Mouse (Mus musculus) forebrain, embryonic 10.5 days (tissue): Measurements from ENCODE around the gene Tgfbr3l. TPM values are rescaled to one million over a fixed set of nuclear protein-coding genes. Genes with fewer than 3 reads are reported as not detected.

ENCODE experiments used
- DNase-seq: peaks from one replicate; pipeline ENCODE4 v3.0.0-alpha.2; 2017; ENCODE audit warnings: low spot score; ENCODE audit errors: extremely low spot score
- H3K27ac ChIP-seq: fragments of 300-500 bp; sonication (generic); 2 replicates; pipeline ENCODE4 v1.5.1; 2016; ENCODE audit warnings: mild to moderate bottlenecking
- H3K27me3 ChIP-seq: fragments of 300-500 bp; sonication (generic); 2 replicates; pipeline ENCODE4 v1.6.1; 2016; ENCODE audit warnings: mild to moderate bottlenecking; ENCODE audit not compliant: poor library complexity, severe bottlenecking
- H3K36me3 ChIP-seq: fragments of 300-500 bp; sonication (generic); replicated peaks from 2 replicates; pipeline ENCODE4 v1.6.1; 2016; ENCODE audit warnings: mild to moderate bottlenecking, moderate library complexity
- H3K4me1 ChIP-seq: fragments of 300-500 bp; sonication (generic); 2 replicates; pipeline ENCODE4 v1.6.1; 2016
- H3K4me3 ChIP-seq: fragments of 300-500 bp; sonication (generic); 2 replicates; pipeline ENCODE4 v1.5.1; 2016; ENCODE audit warnings: mild to moderate bottlenecking, moderate library complexity
- H3K9me3 ChIP-seq: fragments of 300-500 bp; sonication (generic); 2 replicates; pipeline ENCODE4 v1.6.1; 2016; ENCODE audit warnings: mild to moderate bottlenecking, moderate library complexity
- WGBS: fragments of 180-500 bp; shearing (Covaris S2); methylation state at CpG from one replicate; pipeline ENCODE4 v1.1.7; 2016; 5-methylcytosine and 5-hydroxymethylcytosine counted together
- polyA plus RNA-seq: library from polyadenylated mRNA; unstranded; fragments of >200 nt; fragmentation: Nextera tagmentation; extraction: Ambion mirVana; gene quantifications from 2 replicates; pipeline ENCODE4 v1.2.1, GENCODE M21; 2016

Tgfbr3l gene
- polyA plus RNA-seq, 1 experiment from 2014 or later = 4.1 TPM

- under 1% methylated on average over 32 of the region's 32 CpGs for WGBS
- H3K27me3 ChIP-seq = no peaks in the 10 kb centered on the region
- peak overlapping the region; percentile 98 for H3K27ac ChIP-seq
- peaks cover 45% of the 10 kb centered on the region for H3K4me1 ChIP-seq
- no peaks in the 10 kb centered on the region for H3K9me3 ChIP-seq
- DNase-seq = no peak
- peak overlapping the region; percentile 93 for H3K4me3 ChIP-seq
- H3K36me3 ChIP-seq = peaks cover 82% of the 10 kb centered on the region
These were observed 10.7 kb downstream of the Tgfbr3l start for GRCm38 (mm10) chr8:4258678-4259077.

GRCm38 (mm10) chr8:4259125-4259804, 11.3 kb downstream of the Tgfbr3l start, which contains the start of gene Ctxn1:
Gene Ctxn1, minus strand, starts transcription at chr8:4259274.
- Histone ChIP-seq H3K4me1 (peaks cover 39% of the 10 kb centered on the region), H3K4me3 (peak within 1 kb of the TSS; percentile 93), H3K36me3 (peaks cover 86% of the 10 kb centered on the region), H3K9me3 (no peaks in the 10 kb centered on the region), H3K27me3 (no peaks in the 10 kb centered on the region), H3K27ac (peak within 1 kb of the TSS; percentile 98)
- DNase-seq = peak; percentile 96
- WGBS = 6% methylated on average over 30 of the region's 33 CpGs

- H3K4me1 ChIP-seq = peaks cover 36% of the 10 kb centered on the region
- DNase-seq = no peak
- WGBS = 91% methylated on average over 4 of the region's 4 CpGs
- no peaks in the 10 kb centered on the region for H3K9me3 ChIP-seq
- peak overlapping the region; percentile 98 for H3K27ac ChIP-seq
- H3K36me3 ChIP-seq = peaks cover 86% of the 10 kb centered on the region
- H3K4me3 ChIP-seq = peak overlapping the region; percentile 93
- H3K27me3 ChIP-seq = no peaks in the 10 kb centered on the region
These were observed 11.8 kb downstream of the Tgfbr3l start for GRCm38 (mm10) chr8:4259805-4260170.

GRCm38 (mm10) chr8:4263105-4263791, 15.2 kb downstream of the Tgfbr3l start:
- Histone ChIP-seq H3K4me3 (no peak overlapping the region), H3K36me3 (peaks cover 89% of the 10 kb centered on the region), H3K9me3 (no peaks in the 10 kb centered on the region), H3K27me3 (no peaks in the 10 kb centered on the region), H3K4me1 (peaks cover 18% of the 10 kb centered on the region), H3K27ac (no peak overlapping the region)
- no peak for DNase-seq
- WGBS = 90% methylated on average over 8 of the region's 8 CpGs

GRCm38 (mm10) chr8:4265160-4265914, 17.3 kb downstream of the Tgfbr3l start:
- Histone ChIP-seq H3K36me3 (peaks cover 100% of the 10 kb centered on the region), H3K4me3 (no peak overlapping the region), H3K4me1 (no peaks in the 10 kb centered on the region), H3K27me3 (no peaks in the 10 kb centered on the region), H3K9me3 (no peaks in the 10 kb centered on the region), H3K27ac (no peak overlapping the region)
- DNase-seq = no peak
- WGBS = 94% methylated on average over 15 of the region's 15 CpGs

GRCm38 (mm10) chr8:4267627-4268026, 19.6 kb downstream of the Tgfbr3l start:
- peaks cover 99% of the 10 kb centered on the region for H3K36me3 ChIP-seq
- H3K9me3 ChIP-seq = no peaks in the 10 kb centered on the region
- no peaks in the 10 kb centered on the region for H3K4me1 ChIP-seq
- no peak overlapping the region for H3K27ac ChIP-seq
- DNase-seq = no peak
- H3K4me3 ChIP-seq = no peak overlapping the region
- WGBS = 82% methylated on average over 15 of the region's 15 CpGs
- H3K27me3 ChIP-seq = no peaks in the 10 kb centered on the region

GRCm38 (mm10) chr8:4269609-4270008, 21.6 kb downstream of the Tgfbr3l start:
- H3K36me3 ChIP-seq = peaks cover 97% of the 10 kb centered on the region
- no peak for DNase-seq
- H3K4me1 ChIP-seq = peaks cover 5% of the 10 kb centered on the region
- WGBS = 93% methylated on average over 6 of the region's 6 CpGs
- H3K4me3 ChIP-seq = no peak overlapping the region
- H3K27me3 ChIP-seq = no peaks in the 10 kb centered on the region
- H3K27ac ChIP-seq = no peak overlapping the region
- H3K9me3 ChIP-seq = no peaks in the 10 kb centered on the region

- WGBS = under 1% methylated on average over 39 of the region's 39 CpGs
- Histone ChIP-seq H3K27me3 (no peaks in the 10 kb centered on the region), H3K4me3 (peak within 1 kb of the TSS; percentile 87), H3K27ac (peak within 1 kb of the TSS; percentile 93), H3K9me3 (no peaks in the 10 kb centered on the region), H3K36me3 (peaks cover 38% of the 10 kb centered on the region), H3K4me1 (peaks cover 16% of the 10 kb centered on the region)
- DNase-seq = peak; percentile 93
These were observed 27.5 kb downstream of the Tgfbr3l start, which contains the start of gene Timm44 for GRCm38 (mm10) chr8:4275275-4276110. Gene Timm44, minus strand, starts transcription at chr8:4275913.

GRCm38 (mm10) chr8:4276111-4276465, 28.1 kb downstream of the Tgfbr3l start:
- Histone ChIP-seq H3K27me3 (no peaks in the 10 kb centered on the region), H3K27ac (peak overlapping the region; percentile 93), H3K4me3 (peak overlapping the region; percentile 87), H3K4me1 (peaks cover 16% of the 10 kb centered on the region), H3K9me3 (no peaks in the 10 kb centered on the region), H3K36me3 (peaks cover 32% of the 10 kb centered on the region)
- DNase-seq = no peak
- WGBS = 34% methylated on average over 9 of the region's 9 CpGs

- Histone ChIP-seq H3K36me3 (peaks cover 100% of the 10 kb centered on the region), H3K27ac (no peak overlapping the region), H3K27me3 (no peaks in the 10 kb centered on the region), H3K9me3 (no peaks in the 10 kb centered on the region), H3K4me3 (no peak overlapping the region), H3K4me1 (no peaks in the 10 kb centered on the region)
- WGBS = 92% methylated on average over 5 of the region's 5 CpGs
- no peak for DNase-seq
These were observed 44.7 kb downstream of the Tgfbr3l start for GRCm38 (mm10) chr8:4292738-4293137.

GRCm38 (mm10) chr8:4297822-4298221, 49.8 kb downstream of the Tgfbr3l start:
- DNase-seq = no peak
- Histone ChIP-seq H3K4me3 (no peak overlapping the region), H3K4me1 (no peaks in the 10 kb centered on the region), H3K27ac (no peak overlapping the region), H3K36me3 (peaks cover 100% of the 10 kb centered on the region), H3K27me3 (no peaks in the 10 kb centered on the region), H3K9me3 (no peaks in the 10 kb centered on the region)
- 98% methylated on average over 4 of the region's 4 CpGs for WGBS
